Mouse (Mus musculus): Measurements from ENCODE around the gene Nr3c2. TPM values are rescaled to one million over a fixed set of nuclear protein-coding genes. Genes with fewer than 3 reads are reported as not detected.

Nr3c2 gene
- polyA plus RNA-seq, 1 experiment from 2014 or later, result 2.8 TPM

DNA sequence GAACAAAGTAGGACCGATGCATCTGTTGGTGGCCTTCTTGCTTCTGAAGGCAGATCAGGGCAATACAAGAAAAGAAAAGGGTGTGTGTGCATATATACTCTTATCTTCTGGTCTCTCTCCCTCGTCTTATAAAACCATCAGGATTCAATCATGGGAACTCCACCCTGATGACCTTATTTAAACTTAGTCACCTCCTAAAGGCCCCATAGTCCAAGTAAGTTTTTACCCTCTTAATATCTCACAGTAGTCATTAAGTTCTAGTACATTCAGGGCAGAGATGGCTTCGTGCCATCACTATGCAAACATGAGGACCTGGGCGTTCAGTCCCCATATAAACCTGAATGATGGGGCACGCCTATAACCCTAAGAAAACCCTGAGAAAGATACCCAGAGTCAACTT lies 29.6 kb downstream of the Nr3c2 start:
- Histone ChIP-seq H3K9me3 (replicated peaks; ENCODE audit: control insufficient read depth, low read length) (no peaks in the 10 kb centered on the region), H3K4me3 (replicated peaks; ENCODE audit: low read length) (no peak overlapping the region), H3K9ac (ENCODE audit: low read length) (no peak overlapping the region), H3K27ac (ENCODE audit: low read length) (no peak overlapping the region), H3K36me3 (ENCODE audit: control insufficient read depth, insufficient read depth, low read length) (no peaks in the 10 kb centered on the region), H3K4me2 (ENCODE audit: low read depth, low read length) (no peak overlapping the region), H3K27me3 (ENCODE audit: control insufficient read depth, insufficient read depth, low read length) (no peaks in the 10 kb centered on the region), H3K4me1 (ENCODE audit: control insufficient read depth, insufficient read depth, low read length) (no peaks in the 10 kb centered on the region)
- WGBS, result 74% methylated on average over 5 of the region's 5 CpGs
- no peak for ATAC-seq (ENCODE audit: insufficient read depth, low FRiP score)

DNA sequence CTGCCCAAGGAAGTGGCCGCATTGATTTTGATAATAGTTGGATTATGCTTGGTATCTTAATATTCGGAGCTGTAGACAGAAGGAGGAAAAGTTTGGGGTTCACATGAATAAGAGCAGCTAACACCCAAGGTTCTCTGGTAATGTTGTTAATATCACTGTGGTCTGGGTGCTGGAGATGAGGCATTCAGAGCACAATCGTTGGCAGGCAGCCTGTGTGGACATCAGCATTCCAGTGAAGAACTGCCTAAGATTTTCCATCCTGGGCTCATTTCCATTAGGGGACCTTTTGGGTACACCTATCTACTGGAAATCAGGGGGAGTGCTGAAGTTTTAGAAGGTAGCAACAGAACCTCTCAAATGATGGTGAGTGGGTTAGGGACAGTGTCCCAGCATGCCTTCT lies 65.8 kb downstream of the Nr3c2 start:
- H3K27ac ChIP-seq (ENCODE audit: low read length), result no peak overlapping the region
- WGBS, result 76% methylated on average over 3 of the region's 3 CpGs

DNA sequence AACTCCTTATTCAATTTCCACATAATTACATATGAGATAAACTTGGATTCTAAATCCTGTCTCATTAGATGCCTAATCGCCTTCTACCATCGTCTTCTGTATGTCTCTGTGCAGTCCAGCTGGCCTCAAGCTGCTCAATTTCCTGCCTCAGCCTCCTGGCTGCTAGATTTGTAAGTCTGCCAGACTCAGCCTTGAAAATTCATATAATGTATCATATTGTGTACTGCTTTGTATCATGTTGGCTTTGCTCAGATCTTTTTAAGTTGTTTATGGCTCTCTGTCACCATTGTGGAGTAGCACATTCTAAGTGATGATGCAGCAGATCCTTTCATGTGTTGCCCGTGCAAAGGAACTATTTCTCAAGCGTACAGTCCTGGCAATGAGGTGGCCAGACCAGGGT lies 71.9 kb downstream of the Nr3c2 start:
- Histone ChIP-seq H3K9ac (ENCODE audit: low read length) (no peak overlapping the region), H3K9me3 (replicated peaks; ENCODE audit: control insufficient read depth, low read length) (no peaks in the 10 kb centered on the region), H3K4me2 (ENCODE audit: low read depth, low read length) (no peak overlapping the region), H3K27me3 (ENCODE audit: control insufficient read depth, insufficient read depth, low read length) (no peaks in the 10 kb centered on the region), H3K4me1 (ENCODE audit: control insufficient read depth, insufficient read depth, low read length) (peaks cover 4% of the 10 kb centered on the region; the same call in 1 of the 2 replicates), H3K4me3 (replicated peaks; ENCODE audit: low read length) (no peak overlapping the region), H3K27ac (ENCODE audit: low read length) (no peak overlapping the region), H3K36me3 (ENCODE audit: control insufficient read depth, insufficient read depth, low read length) (no peaks in the 10 kb centered on the region)
- 77% methylated on average over 4 of the region's 4 CpGs for WGBS
- no peak for ATAC-seq (ENCODE audit: insufficient read depth, low FRiP score)

More for the DNA sequence above, 65.8 kb downstream of the Nr3c2 start:
- Histone ChIP-seq H3K4me1 (ENCODE audit: control insufficient read depth, insufficient read depth, low read length) (no peaks in the 10 kb centered on the region), H3K4me3 (replicated peaks; ENCODE audit: low read length) (no peak overlapping the region), H3K27me3 (ENCODE audit: control insufficient read depth, insufficient read depth, low read length) (no peaks in the 10 kb centered on the region), H3K9ac (ENCODE audit: low read length) (no peak overlapping the region), H3K36me3 (ENCODE audit: control insufficient read depth, insufficient read depth, low read length) (no peaks in the 10 kb centered on the region), H3K4me2 (ENCODE audit: low read depth, low read length) (no peak overlapping the region), H3K9me3 (replicated peaks; ENCODE audit: control insufficient read depth, low read length) (no peaks in the 10 kb centered on the region)
- no peak for ATAC-seq (ENCODE audit: insufficient read depth, low FRiP score)

DNA sequence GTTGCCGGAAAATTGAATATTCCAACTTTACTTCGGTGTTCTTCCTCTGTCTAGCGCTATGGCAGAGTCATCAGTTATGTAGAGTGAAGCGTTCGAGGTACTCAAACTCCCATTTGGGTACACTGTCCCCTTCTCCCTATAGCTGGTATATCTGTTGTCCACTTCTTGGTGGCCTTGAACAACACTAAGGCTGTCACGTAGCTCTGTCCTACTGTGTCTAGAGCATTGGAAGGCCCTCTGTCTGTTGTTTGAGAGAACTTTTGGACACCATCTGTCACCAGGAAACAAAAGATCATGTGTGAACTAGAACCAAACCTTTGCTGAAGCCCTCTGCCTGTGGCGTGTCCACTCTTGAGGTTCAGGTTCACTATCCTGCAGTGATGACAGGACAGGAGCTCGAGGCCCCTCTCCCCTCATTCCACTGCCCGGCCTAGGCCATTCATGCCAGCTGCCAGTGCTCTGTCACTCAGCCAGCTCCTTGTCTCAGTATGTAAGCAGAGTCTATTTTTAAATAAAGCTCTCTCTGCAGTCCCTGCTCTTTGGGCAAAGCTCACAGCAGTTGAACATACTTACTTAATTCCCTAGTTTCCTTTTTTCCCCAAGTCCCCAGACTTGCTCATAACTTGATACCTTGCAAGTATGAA lies 72.6 kb downstream of the Nr3c2 start:
- Histone ChIP-seq H3K9me3 (replicated peaks; ENCODE audit: control insufficient read depth, low read length) (no peaks in the 10 kb centered on the region), H3K27ac (ENCODE audit: low read length) (no peak overlapping the region), H3K4me1 (ENCODE audit: control insufficient read depth, insufficient read depth, low read length) (peaks cover 4% of the 10 kb centered on the region; the same call in 1 of the 2 replicates), H3K4me3 (replicated peaks; ENCODE audit: low read length) (no peak overlapping the region), H3K4me2 (ENCODE audit: low read depth, low read length) (no peak overlapping the region), H3K36me3 (ENCODE audit: control insufficient read depth, insufficient read depth, low read length) (no peaks in the 10 kb centered on the region), H3K27me3 (ENCODE audit: control insufficient read depth, insufficient read depth, low read length) (no peaks in the 10 kb centered on the region), H3K9ac (ENCODE audit: low read length) (no peak overlapping the region)
- no peak; the same call in 1 of the 2 replicates for ATAC-seq (ENCODE audit: insufficient read depth, low FRiP score)
- 84% methylated on average over 9 of the region's 9 CpGs for WGBS

DNA sequence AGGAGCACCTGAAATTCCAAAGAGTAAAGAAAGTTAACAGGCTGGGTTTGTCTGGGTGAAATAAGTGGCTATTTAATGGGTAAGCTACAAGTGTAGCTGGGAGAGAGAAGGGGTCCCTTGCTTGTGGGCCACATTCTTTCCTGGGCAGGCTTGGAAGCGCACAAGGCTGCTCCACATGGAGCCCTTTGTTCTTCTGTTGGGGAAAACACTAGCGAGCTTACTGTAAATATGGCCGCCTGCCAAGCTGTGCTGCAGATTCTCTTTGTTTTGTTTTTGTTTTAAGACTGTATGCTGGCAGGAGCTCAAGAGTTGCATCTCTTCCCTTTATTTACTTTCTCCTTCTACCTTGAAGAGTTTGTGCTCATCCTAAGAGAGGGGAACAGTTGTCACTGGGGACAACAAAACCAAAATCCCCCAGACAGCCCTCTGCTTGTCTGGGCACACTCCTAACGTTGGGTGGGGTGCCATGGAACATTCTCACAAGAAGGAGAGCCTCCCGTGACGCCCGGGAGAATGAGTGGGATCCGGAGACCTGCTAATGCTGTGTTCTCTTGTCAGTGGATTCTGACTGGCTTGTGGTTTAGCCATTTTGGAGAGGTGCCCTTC lies 73.8 kb downstream of the Nr3c2 start:
- H3K9ac ChIP-seq (ENCODE audit: low read length), result no peak overlapping the region
- peaks cover 4% of the 10 kb centered on the region; the same call in 1 of the 2 replicates for H3K4me1 ChIP-seq (ENCODE audit: control insufficient read depth, insufficient read depth, low read length)
- no peaks in the 10 kb centered on the region for H3K27me3 ChIP-seq (ENCODE audit: control insufficient read depth, insufficient read depth, low read length)
- no peak overlapping the region for H3K4me3 ChIP-seq (replicated peaks; ENCODE audit: low read length)
- H3K36me3 ChIP-seq (ENCODE audit: control insufficient read depth, insufficient read depth, low read length), result no peaks in the 10 kb centered on the region
- ATAC-seq (ENCODE audit: insufficient read depth, low FRiP score), result 0 out of 2 replicates have a peak, but pooled peaks have one; percentile 33
- WGBS, result 47% methylated on average over 8 of the region's 8 CpGs
- no peak overlapping the region for H3K27ac ChIP-seq (ENCODE audit: low read length)
- H3K9me3 ChIP-seq (replicated peaks; ENCODE audit: control insufficient read depth, low read length), result no peaks in the 10 kb centered on the region
- no peak overlapping the region for H3K4me2 ChIP-seq (ENCODE audit: low read depth, low read length)

DNA sequence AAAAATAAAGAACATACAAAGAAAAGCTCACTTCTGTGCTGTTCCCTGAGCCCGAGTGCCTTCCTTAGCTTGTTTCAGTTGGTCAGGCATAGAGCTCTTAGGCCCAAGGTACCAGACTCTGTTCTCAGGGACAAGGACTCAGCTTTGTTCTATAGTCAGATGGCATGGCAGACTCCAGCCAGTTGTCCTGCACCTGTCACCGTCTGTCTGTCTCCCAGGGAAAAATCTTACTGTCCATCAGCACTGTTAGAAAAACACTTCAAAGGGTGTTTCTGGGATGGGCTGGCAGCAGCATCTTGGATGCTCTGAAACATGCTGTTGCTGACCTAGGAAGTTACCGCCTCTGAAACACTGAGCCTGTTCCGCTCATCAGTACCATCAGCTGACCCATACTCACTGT lies 78.7 kb downstream of the Nr3c2 start:
- H3K27me3 ChIP-seq (ENCODE audit: control insufficient read depth, insufficient read depth, low read length), result no peaks in the 10 kb centered on the region
- H3K36me3 ChIP-seq (ENCODE audit: control insufficient read depth, insufficient read depth, low read length), result no peaks in the 10 kb centered on the region
- no peak overlapping the region for H3K27ac ChIP-seq (ENCODE audit: low read length)
- no peak overlapping the region for H3K4me3 ChIP-seq (replicated peaks; ENCODE audit: low read length)
- WGBS, result 83% methylated on average over 4 of the region's 4 CpGs
- no peak overlapping the region for H3K4me2 ChIP-seq (ENCODE audit: low read depth, low read length)
- ATAC-seq (ENCODE audit: insufficient read depth, low FRiP score), result no peak
- peaks cover 1% of the 10 kb centered on the region; the same call in 1 of the 2 replicates for H3K4me1 ChIP-seq (ENCODE audit: control insufficient read depth, insufficient read depth, low read length)
- peaks cover 3% of the 10 kb centered on the region; the same call in 1 of the 2 replicates for H3K9me3 ChIP-seq (replicated peaks; ENCODE audit: control insufficient read depth, low read length)
- no peak overlapping the region for H3K9ac ChIP-seq (ENCODE audit: low read length)

DNA sequence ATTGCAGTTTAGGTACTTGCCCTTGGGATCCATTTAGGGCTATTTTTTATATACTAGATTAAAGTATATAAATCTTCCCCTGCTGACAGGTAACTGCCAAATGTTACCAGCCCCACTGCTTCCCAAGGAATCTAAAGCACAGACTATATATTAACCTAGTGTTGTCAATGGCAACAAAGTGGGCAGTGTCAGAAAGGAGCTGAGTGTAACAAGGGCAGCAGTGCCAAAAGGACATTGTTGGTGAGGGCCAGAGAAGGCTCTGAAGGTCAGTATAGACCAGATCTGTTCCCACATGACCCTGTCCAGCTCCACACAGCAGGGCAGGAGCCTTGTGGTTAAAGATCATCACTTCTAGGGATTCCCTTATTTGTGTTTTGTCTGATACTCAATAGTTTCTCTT lies 84.8 kb downstream of the Nr3c2 start:
- no peak for ATAC-seq (ENCODE audit: insufficient read depth, low FRiP score)
- H3K4me3 ChIP-seq (replicated peaks; ENCODE audit: low read length), result no peak overlapping the region
- no peak overlapping the region for H3K9ac ChIP-seq (ENCODE audit: low read length)
- no peak overlapping the region for H3K27ac ChIP-seq (ENCODE audit: low read length)
- no peak overlapping the region for H3K4me2 ChIP-seq (ENCODE audit: low read depth, low read length)
- peaks cover 3% of the 10 kb centered on the region; the same call in 1 of the 2 replicates for H3K9me3 ChIP-seq (replicated peaks; ENCODE audit: control insufficient read depth, low read length)
- H3K27me3 ChIP-seq (ENCODE audit: control insufficient read depth, insufficient read depth, low read length), result no peaks in the 10 kb centered on the region
- H3K4me1 ChIP-seq (ENCODE audit: control insufficient read depth, insufficient read depth, low read length), result no peaks in the 10 kb centered on the region
- no peaks in the 10 kb centered on the region for H3K36me3 ChIP-seq (ENCODE audit: control insufficient read depth, insufficient read depth, low read length)

DNA sequence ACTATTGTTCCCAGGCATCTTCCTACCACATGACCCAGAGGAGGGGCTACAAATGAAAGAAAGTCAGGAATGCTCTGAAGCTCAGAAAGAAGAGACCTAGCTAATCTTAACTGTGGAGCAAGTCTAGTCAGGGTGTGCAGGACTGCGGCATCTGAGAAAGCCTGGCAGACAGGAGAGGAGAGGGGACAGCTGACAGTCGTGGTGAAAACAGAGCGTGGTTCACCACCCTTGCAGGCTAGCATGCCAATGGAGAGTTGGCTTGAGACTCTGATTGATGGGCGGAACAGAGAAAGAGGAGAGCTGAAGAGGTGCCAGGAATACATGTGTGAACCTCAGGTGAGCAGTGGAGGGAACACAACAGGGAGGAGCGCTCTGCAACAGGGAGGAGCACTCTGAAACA lies 85.6 kb downstream of the Nr3c2 start:
- Histone ChIP-seq H3K4me2 (ENCODE audit: low read depth, low read length) (no peak overlapping the region), H3K9ac (ENCODE audit: low read length) (no peak overlapping the region), H3K27me3 (ENCODE audit: control insufficient read depth, insufficient read depth, low read length) (no peaks in the 10 kb centered on the region), H3K9me3 (replicated peaks; ENCODE audit: control insufficient read depth, low read length) (peaks cover 3% of the 10 kb centered on the region; the same call in 1 of the 2 replicates), H3K27ac (ENCODE audit: low read length) (no peak overlapping the region), H3K4me3 (replicated peaks; ENCODE audit: low read length) (no peak overlapping the region), H3K36me3 (ENCODE audit: control insufficient read depth, insufficient read depth, low read length) (no peaks in the 10 kb centered on the region), H3K4me1 (ENCODE audit: control insufficient read depth, insufficient read depth, low read length) (no peaks in the 10 kb centered on the region)
- no peak for ATAC-seq (ENCODE audit: insufficient read depth, low FRiP score)
- WGBS, result 79% methylated on average over 5 of the region's 5 CpGs

DNA sequence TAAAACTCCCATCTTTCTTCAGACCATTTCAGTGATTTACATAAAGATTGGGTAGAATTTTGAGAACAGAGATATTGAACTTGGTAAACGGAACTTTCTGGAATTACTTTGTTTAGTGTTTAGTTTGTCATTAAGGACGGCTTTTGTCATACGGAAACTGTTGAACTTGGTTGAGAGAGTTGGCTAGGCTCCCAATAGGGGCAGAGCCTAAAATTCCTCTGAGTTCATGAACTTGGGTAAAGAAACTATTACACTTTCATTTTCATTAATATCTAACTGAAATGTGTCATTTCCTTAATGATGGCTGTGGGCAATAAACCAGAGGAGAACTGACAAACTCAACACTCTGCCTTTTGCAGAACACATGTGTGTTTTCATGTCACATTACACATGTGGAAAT lies 88.6 kb downstream of the Nr3c2 start:
- H3K4me1 ChIP-seq (ENCODE audit: control insufficient read depth, insufficient read depth, low read length), result no peaks in the 10 kb centered on the region
- H3K27me3 ChIP-seq (ENCODE audit: control insufficient read depth, insufficient read depth, low read length), result no peaks in the 10 kb centered on the region
- 35% methylated on average over 3 of the region's 3 CpGs for WGBS
- H3K27ac ChIP-seq (ENCODE audit: low read length), result no peak overlapping the region
- ATAC-seq (ENCODE audit: insufficient read depth, low FRiP score), result no peak
- H3K4me2 ChIP-seq (ENCODE audit: low read depth, low read length), result no peak overlapping the region
- H3K9ac ChIP-seq (ENCODE audit: low read length), result no peak overlapping the region
- H3K4me3 ChIP-seq (replicated peaks; ENCODE audit: low read length), result no peak overlapping the region
- no peaks in the 10 kb centered on the region for H3K9me3 ChIP-seq (replicated peaks; ENCODE audit: control insufficient read depth, low read length)
- H3K36me3 ChIP-seq (ENCODE audit: control insufficient read depth, insufficient read depth, low read length), result no peaks in the 10 kb centered on the region
